Mouse (Mus musculus): ENCODE measurements around the gene Nfe2.

The Nfe2 gene

GRCm38 (mm10) chr15:103257790-103258728, at the start of gene Nfe2:
Nfe2 (minus strand) TSS chr15:103258403.
- peak; percentile 87 for DNase-seq (ENCODE audit: low spot score in 2 of 2)

DNA sequence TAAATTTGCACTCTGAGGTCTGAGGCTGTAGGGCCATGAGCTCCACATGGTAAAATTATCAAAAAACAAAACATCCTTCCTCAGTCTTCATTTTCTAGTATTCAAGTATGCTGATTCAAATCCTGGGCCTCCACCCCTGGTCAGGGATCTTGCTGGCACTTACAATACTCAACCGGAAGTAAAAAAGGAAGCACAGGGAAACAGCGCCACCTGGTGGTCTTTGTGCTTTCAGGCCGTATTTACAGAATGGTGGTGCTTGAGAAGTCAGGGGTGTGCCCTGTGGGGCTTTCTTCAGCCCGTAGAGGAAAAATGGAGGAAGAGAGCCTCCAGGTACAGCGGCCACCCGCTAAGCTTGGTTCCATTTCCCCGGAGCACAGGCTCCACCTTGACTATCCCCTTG, 48.9 kb upstream of the Nfe2 start:
- DNase-seq (ENCODE audit: low spot score in 2 of 2): peak; percentile 77 to 88

- DNase-seq (ENCODE audit: low spot score in 2 of 2): no peak
These were observed 47.8 kb upstream of the Nfe2 start for GRCm38 (mm10) chr15:103305792-103306645.

GRCm38 (mm10) chr15:103305070-103305678, 47.0 kb upstream of the Nfe2 start:
- DNase-seq (ENCODE audit: low spot score in 2 of 2): peak; percentile 57 to 71

- DNase-seq (ENCODE audit: low spot score in 2 of 2): no peak
These were observed 46.4 kb upstream of the Nfe2 start for GRCm38 (mm10) chr15:103304616-103304969.

DNA sequence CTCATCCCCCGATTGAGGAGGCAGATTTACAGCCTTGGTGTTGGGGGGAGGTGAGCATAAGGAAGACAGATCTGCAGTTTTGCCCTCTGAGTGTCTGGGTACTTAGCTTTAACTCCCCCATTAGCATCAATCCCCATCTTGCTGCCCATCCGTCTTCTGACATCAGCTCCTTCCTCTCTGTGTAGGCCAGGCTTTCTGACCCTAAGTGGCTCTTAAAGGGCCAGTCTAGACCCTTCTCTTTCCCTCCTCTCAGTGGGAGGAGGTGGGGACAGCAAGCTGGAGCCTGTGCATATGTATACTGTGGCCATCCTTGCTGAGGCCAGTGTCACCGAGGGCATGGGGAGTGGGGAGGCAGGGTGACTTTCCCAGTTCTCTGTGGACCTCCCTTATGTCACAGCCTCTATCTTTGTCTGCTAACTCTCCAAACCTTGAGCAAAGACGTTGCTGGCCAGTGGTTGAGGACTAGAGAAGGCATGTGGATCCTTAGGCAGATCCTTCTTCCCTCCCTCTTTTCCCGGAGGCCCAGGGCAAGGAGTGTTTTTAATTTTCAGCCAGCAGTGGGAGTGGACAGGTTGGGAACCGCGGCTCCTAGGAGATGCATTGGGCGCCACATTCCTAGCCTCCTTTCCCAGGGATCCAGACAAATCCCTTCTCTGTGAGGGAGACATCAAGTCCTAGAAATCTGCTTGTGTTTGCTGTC, 45.9 kb upstream of the Nfe2 start:
- no peak for DNase-seq (ENCODE audit: low spot score in 2 of 2)

DNA sequence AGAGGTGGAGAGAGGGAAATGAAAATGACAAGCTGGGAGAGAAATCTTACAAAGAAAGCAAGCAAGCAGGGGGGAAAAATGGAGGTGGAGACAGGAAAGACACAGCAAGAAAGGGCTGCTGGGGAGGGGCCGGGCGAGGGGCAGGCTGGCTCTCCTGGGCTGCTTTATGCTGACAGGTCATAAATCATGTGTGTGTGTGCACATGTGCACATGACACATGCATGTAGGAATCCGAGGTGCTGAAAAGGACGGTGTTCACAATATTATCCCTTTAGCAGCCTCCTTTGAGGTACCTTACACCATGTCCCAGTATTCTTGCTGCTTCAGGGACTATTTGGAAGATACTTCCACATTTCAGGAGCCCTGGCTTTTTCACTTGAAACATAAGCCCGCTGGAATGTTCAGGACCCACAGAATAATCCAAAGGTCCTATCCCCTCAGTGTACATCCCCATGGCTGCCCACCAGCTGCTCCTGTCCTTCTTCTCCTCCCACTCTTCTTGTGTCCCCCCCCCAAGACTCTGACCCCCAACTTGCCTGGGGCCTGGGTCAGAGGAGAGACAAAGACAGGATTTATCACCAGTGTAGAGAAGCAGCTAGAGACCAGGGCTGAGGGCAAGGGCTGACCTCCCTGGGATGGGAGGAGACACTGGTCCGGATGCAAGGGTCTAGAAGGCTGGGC, 44.3 kb upstream of the Nfe2 start:
- DNase-seq (ENCODE audit: low spot score in 2 of 2): no peak

- no peak for DNase-seq (ENCODE audit: low spot score in 2 of 2)
These were observed 43.5 kb upstream of the Nfe2 start for GRCm38 (mm10) chr15:103301547-103302340.

DNA sequence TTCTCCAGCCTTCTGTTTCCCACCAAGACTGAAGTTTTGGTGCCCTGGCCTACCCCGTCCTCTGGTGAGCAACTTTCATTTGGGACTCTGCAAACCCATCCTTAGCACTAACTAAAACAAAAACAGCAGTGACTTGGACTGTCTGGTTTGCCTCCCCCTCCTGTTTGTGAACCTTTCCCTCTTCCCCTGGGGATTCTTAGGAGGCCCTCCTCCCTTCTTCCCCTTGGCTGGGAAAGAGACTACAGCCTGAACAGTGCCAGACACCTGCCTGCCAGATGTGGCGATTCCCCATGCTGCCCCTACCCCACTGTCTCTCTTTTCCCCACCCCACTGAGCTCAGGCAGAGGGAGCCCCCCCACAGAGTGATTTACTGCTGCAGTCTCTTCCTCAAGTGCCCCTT, 42.8 kb upstream of the Nfe2 start:
- DNase-seq (ENCODE audit: low spot score in 2 of 2): no peak

DNA sequence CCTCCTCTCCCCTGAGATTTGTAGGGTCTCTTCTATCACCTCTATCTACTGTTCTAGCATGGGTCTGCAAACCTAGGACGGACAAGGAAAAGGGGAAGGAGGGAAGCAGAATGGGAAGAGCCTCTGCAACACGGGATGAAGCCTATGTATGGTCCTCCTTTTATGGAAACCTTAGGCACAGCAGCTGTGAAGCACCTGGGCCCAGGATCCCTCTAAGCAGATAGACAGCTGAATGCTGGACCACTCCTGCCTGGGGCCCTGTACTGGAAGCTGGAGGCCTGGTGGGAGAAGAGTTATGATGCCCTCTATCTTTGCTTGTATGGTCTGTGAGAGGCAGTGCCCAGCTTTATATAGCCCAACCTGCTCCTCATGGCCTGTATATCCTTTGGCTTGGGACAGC, 42.4 kb upstream of the Nfe2 start:
- DNase-seq (ENCODE audit: low spot score in 2 of 2): no peak

GRCm38 (mm10) chr15:103300067-103300471, 41.9 kb upstream of the Nfe2 start:
- DNase-seq (ENCODE audit: low spot score in 2 of 2): no peak

GRCm38 (mm10) chr15:103299644-103300043, 41.4 kb upstream of the Nfe2 start:
- DNase-seq (ENCODE audit: low spot score in 2 of 2): no peak

GRCm38 (mm10) chr15:103298861-103299616, 40.8 kb upstream of the Nfe2 start:
- DNase-seq (ENCODE audit: low spot score in 2 of 2): no peak

DNA sequence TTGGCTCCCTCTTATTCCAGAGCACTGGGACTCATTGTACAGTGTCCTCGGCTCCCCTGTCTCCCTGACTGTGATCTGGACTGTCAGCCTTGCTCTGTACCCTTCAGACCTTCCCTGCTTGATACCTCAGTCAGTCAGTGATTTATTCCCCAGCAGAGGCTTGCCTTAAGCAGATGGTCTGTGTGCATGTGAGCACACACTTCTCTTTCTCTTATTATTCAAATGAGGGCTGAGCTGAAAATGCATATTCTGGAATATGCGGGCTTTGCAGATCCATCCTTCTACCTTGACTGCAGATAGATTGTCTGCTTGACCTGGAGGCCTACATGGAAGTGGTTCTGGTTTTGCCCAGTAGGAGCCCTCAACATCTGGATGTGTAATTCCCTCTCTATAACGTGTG, 39.8 kb upstream of the Nfe2 start:
- DNase-seq (ENCODE audit: low spot score in 2 of 2): no peak

DNA sequence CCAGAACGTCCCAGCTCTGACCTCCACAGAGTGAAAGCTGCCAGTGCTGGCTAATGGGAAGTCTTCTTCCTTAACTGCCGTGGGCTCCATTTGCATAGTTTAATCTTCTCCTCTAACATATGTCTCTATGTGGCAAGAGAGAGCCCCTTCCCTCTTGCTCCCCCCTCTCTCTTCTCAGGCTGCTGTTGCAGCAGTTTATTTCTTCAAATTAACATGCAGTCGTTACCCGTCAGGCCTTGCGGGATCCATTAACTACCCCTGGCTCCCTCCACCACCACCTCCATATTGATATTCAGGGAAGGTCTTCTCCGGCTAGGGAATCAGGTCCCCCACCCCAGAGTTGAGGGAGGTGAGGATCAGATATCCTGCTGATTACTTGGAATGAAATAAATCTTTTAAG, 39.1 kb upstream of the Nfe2 start:
- DNase-seq (ENCODE audit: low spot score in 2 of 2): no peak

- DNase-seq (ENCODE audit: low spot score in 2 of 2): no peak
These were observed 37.6 kb upstream of the Nfe2 start for GRCm38 (mm10) chr15:103295851-103296250.

DNA sequence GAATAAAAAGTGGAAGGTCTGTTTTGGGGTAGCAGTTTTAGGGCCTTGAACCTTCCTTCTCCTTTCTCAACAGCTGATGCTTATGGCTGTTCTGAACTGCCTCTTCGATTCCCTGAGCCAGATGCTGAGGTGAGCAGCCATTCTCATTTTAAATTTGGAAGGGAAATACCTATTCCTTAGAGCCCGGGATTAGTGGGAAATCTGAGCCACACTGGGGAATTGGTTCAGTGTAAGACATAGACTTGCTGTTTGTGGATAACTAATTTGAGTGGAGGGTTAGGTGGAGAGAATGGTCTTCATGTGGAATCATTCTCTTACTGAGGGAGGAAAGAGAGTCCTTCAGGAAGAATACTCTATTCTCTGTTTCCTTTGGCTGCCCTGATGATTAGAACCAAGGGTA, 36.4 kb upstream of the Nfe2 start:
- DNase-seq (ENCODE audit: low spot score in 2 of 2): no peak

DNA sequence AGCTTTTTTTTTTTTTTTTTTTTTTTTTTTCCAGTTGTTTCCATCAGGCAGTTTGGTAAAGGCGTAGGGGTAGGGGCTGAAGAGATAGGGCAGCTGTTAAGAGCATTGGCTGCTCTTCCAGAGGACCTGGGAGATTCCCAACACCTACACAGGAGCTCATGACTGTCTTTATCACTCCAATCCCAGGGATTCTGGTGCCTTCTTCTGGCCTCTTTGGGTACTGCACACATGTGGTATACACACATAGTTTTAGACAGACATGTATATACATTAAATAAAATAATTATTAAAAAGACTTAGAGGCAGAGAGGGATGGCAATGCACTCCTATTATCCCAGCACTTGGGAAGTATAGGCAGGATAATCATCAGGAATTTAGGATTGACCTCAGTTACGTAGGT, 35.2 kb upstream of the Nfe2 start:
- DNase-seq (ENCODE audit: low spot score in 2 of 2): no peak

- no peak for DNase-seq (ENCODE audit: low spot score in 2 of 2)
These were observed 34.6 kb upstream of the Nfe2 start for GRCm38 (mm10) chr15:103292673-103293345.

All from spleen, postnatal 14 days (tissue).